Mouse (Mus musculus): ENCODE measurements at regions not wholly inside any gene's neighbourhood (a gene's known extent, or its start where the extent isn't known, plus 50 kb on each side); places are given as distances from the start of the nearest gene placed in this dataset.

- H3K9me3 ChIP-seq (ENCODE audit: control insufficient read depth, low read depth, low read length) = no peaks in the 10 kb centered on the region
- H3K36me3 ChIP-seq (ENCODE audit: control insufficient read depth, insufficient read depth, low read length) = no peaks in the 10 kb centered on the region
- ATAC-seq (ENCODE audit: insufficient number of reproducible peaks, insufficient read depth, low FRiP score, low read depth) = no peak
- H3K27me3 ChIP-seq (ENCODE audit: control insufficient read depth, insufficient read depth, low read length) = no peaks in the 10 kb centered on the region
- H3K27ac ChIP-seq (ENCODE audit: low read length) = no peak overlapping the region
- H3K4me2 ChIP-seq (replicated peaks; ENCODE audit: low read depth, low read length) = no peak overlapping the region
- H3K4me1 ChIP-seq (ENCODE audit: control insufficient read depth, insufficient read depth, low read length) = no peaks in the 10 kb centered on the region
- 77% methylated on average over 2 of the region's 2 CpGs for WGBS
- H3K4me3 ChIP-seq (ENCODE audit: low read depth, low read length) = no peak overlapping the region
- H3K9ac ChIP-seq (replicated peaks; ENCODE audit: low read depth, low read length) = no peak overlapping the region
Measured at GRCm38 (mm10) chr7:135942826-135943225, 226.7 kb upstream of the Mki67 start.

GRCm38 (mm10) chr7:135946071-135946646 lies 230.0 kb upstream of the Mki67 start:
- no peak for ATAC-seq (ENCODE audit: insufficient number of reproducible peaks, insufficient read depth, low FRiP score, low read depth)
- Histone ChIP-seq H3K36me3 (ENCODE audit: control insufficient read depth, insufficient read depth, low read length) (no peaks in the 10 kb centered on the region), H3K9ac (replicated peaks; ENCODE audit: low read depth, low read length) (no peak overlapping the region), H3K27ac (ENCODE audit: low read length) (no peak overlapping the region), H3K9me3 (ENCODE audit: control insufficient read depth, low read depth, low read length) (no peaks in the 10 kb centered on the region), H3K4me1 (ENCODE audit: control insufficient read depth, insufficient read depth, low read length) (no peaks in the 10 kb centered on the region), H3K4me2 (replicated peaks; ENCODE audit: low read depth, low read length) (no peak overlapping the region), H3K27me3 (ENCODE audit: control insufficient read depth, insufficient read depth, low read length) (no peaks in the 10 kb centered on the region), H3K4me3 (ENCODE audit: low read depth, low read length) (no peak overlapping the region)
- WGBS = 63% methylated on average over 5 of the region's 5 CpGs

- Histone ChIP-seq H3K27ac (ENCODE audit: low read length) (no peak overlapping the region), H3K4me1 (ENCODE audit: control insufficient read depth, insufficient read depth, low read length) (peaks cover 16% of the 10 kb centered on the region; the same call in 1 of the 2 replicates), H3K4me2 (replicated peaks; ENCODE audit: low read depth, low read length) (no peak overlapping the region), H3K27me3 (ENCODE audit: control insufficient read depth, insufficient read depth, low read length) (no peaks in the 10 kb centered on the region), H3K9ac (replicated peaks; ENCODE audit: low read depth, low read length) (no peak overlapping the region), H3K4me3 (ENCODE audit: low read depth, low read length) (no peak overlapping the region), H3K9me3 (ENCODE audit: control insufficient read depth, low read depth, low read length) (no peaks in the 10 kb centered on the region), H3K36me3 (ENCODE audit: control insufficient read depth, insufficient read depth, low read length) (no peaks in the 10 kb centered on the region)
- 84% methylated on average over 8 of the region's 8 CpGs for WGBS
- ATAC-seq (ENCODE audit: insufficient number of reproducible peaks, insufficient read depth, low FRiP score, low read depth) = no peak
Measured at GRCm38 (mm10) chr7:135961026-135961425, 244.9 kb upstream of the Mki67 start.

- Histone ChIP-seq H3K4me3 (ENCODE audit: low read depth, low read length) (no peak overlapping the region), H3K27ac (ENCODE audit: low read length) (0 out of 2 replicates have a peak overlapping the region, but pooled peaks have one; percentile 0), H3K4me2 (replicated peaks; ENCODE audit: low read depth, low read length) (no peak overlapping the region), H3K9me3 (ENCODE audit: control insufficient read depth, low read depth, low read length) (no peaks in the 10 kb centered on the region), H3K4me1 (ENCODE audit: control insufficient read depth, insufficient read depth, low read length) (peaks cover 20% of the 10 kb centered on the region), H3K27me3 (ENCODE audit: control insufficient read depth, insufficient read depth, low read length) (no peaks in the 10 kb centered on the region), H3K9ac (replicated peaks; ENCODE audit: low read depth, low read length) (no peak overlapping the region), H3K36me3 (ENCODE audit: control insufficient read depth, insufficient read depth, low read length) (no peaks in the 10 kb centered on the region)
- 47% methylated on average over 6 of the region's 6 CpGs for WGBS
- ATAC-seq (ENCODE audit: insufficient number of reproducible peaks, insufficient read depth, low FRiP score, low read depth) = no peak
Measured at GRCm38 (mm10) chr7:135965528-135965927, 249.4 kb upstream of the Mki67 start.

GRCm38 (mm10) chr7:135966231-135966630 lies 250.1 kb upstream of the Mki67 start:
- Histone ChIP-seq H3K4me2 (replicated peaks; ENCODE audit: low read depth, low read length) (no peak overlapping the region), H3K4me1 (ENCODE audit: control insufficient read depth, insufficient read depth, low read length) (peaks cover 20% of the 10 kb centered on the region), H3K27me3 (ENCODE audit: control insufficient read depth, insufficient read depth, low read length) (no peaks in the 10 kb centered on the region), H3K4me3 (ENCODE audit: low read depth, low read length) (no peak overlapping the region), H3K9me3 (ENCODE audit: control insufficient read depth, low read depth, low read length) (no peaks in the 10 kb centered on the region), H3K9ac (replicated peaks; ENCODE audit: low read depth, low read length) (no peak overlapping the region), H3K27ac (ENCODE audit: low read length) (no peak overlapping the region), H3K36me3 (ENCODE audit: control insufficient read depth, insufficient read depth, low read length) (no peaks in the 10 kb centered on the region)
- WGBS = 44% methylated on average over 4 of the region's 4 CpGs
- ATAC-seq (ENCODE audit: insufficient number of reproducible peaks, insufficient read depth, low FRiP score, low read depth) = no peak

GRCm38 (mm10) chr7:135968638-135969037 lies 252.5 kb upstream of the Mki67 start:
- no peak overlapping the region for H3K4me2 ChIP-seq (replicated peaks; ENCODE audit: low read depth, low read length)

GRCm38 (mm10) chr7:135986021-135986420 lies 269.9 kb upstream of the Mki67 start:
- Histone ChIP-seq H3K4me3 (ENCODE audit: low read depth, low read length) (no peak overlapping the region), H3K36me3 (ENCODE audit: control insufficient read depth, insufficient read depth, low read length) (no peaks in the 10 kb centered on the region), H3K4me1 (ENCODE audit: control insufficient read depth, insufficient read depth, low read length) (no peaks in the 10 kb centered on the region), H3K4me2 (replicated peaks; ENCODE audit: low read depth, low read length) (no peak overlapping the region), H3K27ac (ENCODE audit: low read length) (no peak overlapping the region), H3K9me3 (ENCODE audit: control insufficient read depth, low read depth, low read length) (no peaks in the 10 kb centered on the region), H3K27me3 (ENCODE audit: control insufficient read depth, insufficient read depth, low read length) (no peaks in the 10 kb centered on the region), H3K9ac (replicated peaks; ENCODE audit: low read depth, low read length) (no peak overlapping the region)
- 69% methylated on average over 6 of the region's 6 CpGs for WGBS
- no peak for ATAC-seq (ENCODE audit: insufficient number of reproducible peaks, insufficient read depth, low FRiP score, low read depth)

More at GRCm38 (mm10) chr7:135968638-135969037, 252.5 kb upstream of the Mki67 start:
- Histone ChIP-seq H3K9me3 (ENCODE audit: control insufficient read depth, low read depth, low read length) (no peaks in the 10 kb centered on the region), H3K4me1 (ENCODE audit: control insufficient read depth, insufficient read depth, low read length) (peaks cover 20% of the 10 kb centered on the region), H3K27ac (ENCODE audit: low read length) (no peak overlapping the region), H3K4me3 (ENCODE audit: low read depth, low read length) (no peak overlapping the region), H3K27me3 (ENCODE audit: control insufficient read depth, insufficient read depth, low read length) (no peaks in the 10 kb centered on the region), H3K9ac (replicated peaks; ENCODE audit: low read depth, low read length) (no peak overlapping the region), H3K36me3 (ENCODE audit: control insufficient read depth, insufficient read depth, low read length) (no peaks in the 10 kb centered on the region)
- no peak for ATAC-seq (ENCODE audit: insufficient number of reproducible peaks, insufficient read depth, low FRiP score, low read depth)
- 25% methylated on average over 8 of the region's 8 CpGs for WGBS

GRCm38 (mm10) chr7:135990321-135990720 lies 274.2 kb upstream of the Mki67 start:
- Histone ChIP-seq H3K4me2 (replicated peaks; ENCODE audit: low read depth, low read length) (no peak overlapping the region), H3K4me1 (ENCODE audit: control insufficient read depth, insufficient read depth, low read length) (no peaks in the 10 kb centered on the region), H3K9me3 (ENCODE audit: control insufficient read depth, low read depth, low read length) (no peaks in the 10 kb centered on the region), H3K36me3 (ENCODE audit: control insufficient read depth, insufficient read depth, low read length) (no peaks in the 10 kb centered on the region), H3K27ac (ENCODE audit: low read length) (no peak overlapping the region), H3K4me3 (ENCODE audit: low read depth, low read length) (no peak overlapping the region), H3K9ac (replicated peaks; ENCODE audit: low read depth, low read length) (no peak overlapping the region), H3K27me3 (ENCODE audit: control insufficient read depth, insufficient read depth, low read length) (no peaks in the 10 kb centered on the region)
- ATAC-seq (ENCODE audit: insufficient number of reproducible peaks, insufficient read depth, low FRiP score, low read depth) = no peak
- 75% methylated on average over 6 of the region's 6 CpGs for WGBS

GRCm38 (mm10) chr7:135996896-135997295 lies 280.7 kb upstream of the Mki67 start:
- no peaks in the 10 kb centered on the region for H3K4me1 ChIP-seq (ENCODE audit: control insufficient read depth, insufficient read depth, low read length)
- no peaks in the 10 kb centered on the region for H3K9me3 ChIP-seq (ENCODE audit: control insufficient read depth, low read depth, low read length)
- H3K36me3 ChIP-seq (ENCODE audit: control insufficient read depth, insufficient read depth, low read length) = no peaks in the 10 kb centered on the region
- H3K9ac ChIP-seq (replicated peaks; ENCODE audit: low read depth, low read length) = no peak overlapping the region
- H3K4me3 ChIP-seq (ENCODE audit: low read depth, low read length) = no peak overlapping the region
- H3K27ac ChIP-seq (ENCODE audit: low read length) = no peak overlapping the region
- no peaks in the 10 kb centered on the region for H3K27me3 ChIP-seq (ENCODE audit: control insufficient read depth, insufficient read depth, low read length)
- no peak for ATAC-seq (ENCODE audit: insufficient number of reproducible peaks, insufficient read depth, low FRiP score, low read depth)
- H3K4me2 ChIP-seq (replicated peaks; ENCODE audit: low read depth, low read length) = no peak overlapping the region
- WGBS = 86% methylated on average over 10 of the region's 10 CpGs
